Mouse (Mus musculus): ENCODE results near the gene Col27a1. TPM values are rescaled to one million over a fixed set of nuclear protein-coding genes. Genes with fewer than 3 reads are reported as not detected.
A peak's percentile ranks its signal among the peaks of the same experiment; 100 is the strongest.

Col27a1 gene
- polyA plus RNA-seq, 1 experiment from 2014 or later: 2.8 TPM

DNA sequence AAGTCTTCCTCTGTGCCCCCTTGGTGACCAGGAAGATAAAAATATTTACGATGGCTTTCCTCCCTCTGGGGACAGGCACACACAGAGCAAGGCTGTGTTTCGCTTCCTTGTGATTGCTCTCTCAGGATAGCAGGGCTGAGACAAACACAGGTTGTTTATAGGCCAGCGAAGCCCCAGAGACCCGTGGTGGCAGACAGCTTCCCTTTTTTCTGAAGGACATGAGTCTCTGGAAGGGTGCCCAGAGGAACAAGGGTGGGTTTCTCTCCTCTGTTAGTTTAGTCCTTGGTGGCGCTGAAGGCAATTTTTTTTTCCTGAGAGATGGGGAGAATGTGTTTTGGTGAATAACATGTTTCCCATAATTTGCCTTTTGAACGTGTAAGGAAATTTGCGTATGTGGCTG is 8.2 kb upstream of the Col27a1 start:
- H3K36me3 ChIP-seq (replicated peaks; ENCODE audit: insufficient read depth, low read length): no peaks in the 10 kb centered on the region
- H3K4me3 ChIP-seq (ENCODE audit: low read depth, low read length): no peak overlapping the region
- H3K9me3 ChIP-seq (ENCODE audit: low read length): no peaks in the 10 kb centered on the region
- peak overlapping the region; percentile 26; the same call in 1 of the 2 replicates for H3K27ac ChIP-seq (ENCODE audit: low read depth)
- no peak for ATAC-seq
- DNase-seq: no peak
- H3K9ac ChIP-seq (replicated peaks): no peak overlapping the region
- H3K27me3 ChIP-seq (ENCODE audit: insufficient read depth, low read length): no peaks in the 10 kb centered on the region
- 36% methylated on average over 7 of the region's 7 CpGs for WGBS (ENCODE audit: insufficient replicate concordance)
- 0 out of 2 replicates have a peak, but pooled peaks cover 6% of the 10 kb centered on the region for H3K4me1 ChIP-seq (ENCODE audit: insufficient read depth)
- no peak overlapping the region for H3K4me2 ChIP-seq (ENCODE audit: low read depth, low read length)
- TF ChIP-seq CTCF (IDR thresholded peaks at IDR 0.05; ENCODE audit: low read depth) (no peak), EP300 (IDR thresholded peaks at IDR 0.05; ENCODE audit: low read depth) (no peak)

DNA sequence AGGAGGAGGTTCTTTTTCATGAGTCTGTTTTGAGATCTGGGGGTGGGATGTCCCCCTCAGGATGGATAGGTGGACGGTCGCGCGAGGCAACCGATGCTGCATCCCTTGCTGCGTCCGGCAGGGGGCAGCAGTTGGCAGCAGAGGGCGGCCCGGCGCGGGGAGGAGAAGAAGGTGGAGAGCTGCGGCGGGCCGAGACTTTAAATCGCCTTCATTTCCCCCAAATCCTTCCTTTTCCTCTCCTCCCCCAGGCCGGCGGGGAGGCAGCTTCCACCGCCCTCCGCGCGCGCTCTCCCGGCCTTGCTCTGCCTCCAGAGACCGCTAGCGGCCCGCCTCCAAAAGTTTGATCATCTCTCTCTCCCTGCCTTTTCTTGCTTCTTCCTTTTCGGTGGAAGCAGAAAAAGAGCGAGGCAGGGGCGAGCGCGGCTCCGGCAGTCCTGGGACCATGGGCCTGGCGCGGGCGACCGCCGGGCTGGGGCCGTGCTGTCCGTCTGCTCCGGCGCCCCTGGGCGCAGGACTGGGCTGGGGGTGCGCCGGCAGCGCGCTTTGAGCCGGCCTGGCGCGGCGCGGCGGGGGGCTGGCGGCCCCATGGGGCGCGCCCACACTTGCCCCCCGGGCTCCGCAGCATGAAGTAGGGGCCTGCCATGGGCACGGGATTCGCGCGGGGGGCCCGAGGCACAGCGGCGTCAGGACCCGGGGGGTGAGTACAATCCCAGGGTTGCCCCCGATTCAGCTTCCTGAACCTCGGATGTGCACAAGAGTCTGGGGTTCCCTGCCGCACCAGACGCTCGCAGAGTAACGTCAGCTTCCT is 1.6 kb downstream of the Col27a1 start:
- H3K4me1 ChIP-seq (ENCODE audit: insufficient read depth): peaks cover 20% of the 10 kb centered on the region
- H3K9ac ChIP-seq (replicated peaks): peak overlapping the region; percentile 55
- H3K4me3 ChIP-seq (ENCODE audit: low read depth, low read length): peak overlapping the region; percentile 58
- H3K36me3 ChIP-seq (replicated peaks; ENCODE audit: insufficient read depth, low read length): no peaks in the 10 kb centered on the region
- peak overlapping the region; percentile 91 for H3K4me2 ChIP-seq (ENCODE audit: low read depth, low read length)
- H3K9me3 ChIP-seq (ENCODE audit: low read length): no peaks in the 10 kb centered on the region
- TF ChIP-seq EP300 (IDR thresholded peaks at IDR 0.05; ENCODE audit: low read depth) (no peak), CTCF (IDR thresholded peaks at IDR 0.05; ENCODE audit: low read depth) (peak; percentile 92)
- peaks cover 30% of the 10 kb centered on the region for H3K27me3 ChIP-seq (ENCODE audit: insufficient read depth, low read length)
- H3K27ac ChIP-seq (ENCODE audit: low read depth): no peak overlapping the region
- peak; percentile 80 for DNase-seq
- peak; percentile 57 for ATAC-seq
- under 1% methylated on average over 71 of the region's 71 CpGs for WGBS (ENCODE audit: insufficient replicate concordance)

- Histone ChIP-seq H3K9ac (replicated peaks) (peak overlapping the region; percentile 55), H3K4me3 (ENCODE audit: low read depth, low read length) (peak overlapping the region; percentile 58), H3K27ac (ENCODE audit: low read depth) (no peak overlapping the region), H3K4me2 (ENCODE audit: low read depth, low read length) (peak overlapping the region; percentile 91), H3K9me3 (ENCODE audit: low read length) (no peaks in the 10 kb centered on the region), H3K4me1 (ENCODE audit: insufficient read depth) (peaks cover 20% of the 10 kb centered on the region), H3K36me3 (replicated peaks; ENCODE audit: insufficient read depth, low read length) (0 out of 2 replicates have a peak, but pooled peaks cover 1% of the 10 kb centered on the region), H3K27me3 (ENCODE audit: insufficient read depth, low read length) (peaks cover 30% of the 10 kb centered on the region)
- no peak for TF ChIP-seq EP300 (IDR thresholded peaks at IDR 0.05; ENCODE audit: low read depth)
- peak; percentile 65 for TF ChIP-seq CTCF (IDR thresholded peaks at IDR 0.05; ENCODE audit: low read depth)
- WGBS (ENCODE audit: insufficient replicate concordance): 5% methylated on average over 24 of the region's 24 CpGs
- DNase-seq (peak; percentile 66), ATAC-seq (peak; percentile 66)
Measured at GRCm38 (mm10) chr4:63215993-63216531, 2.3 kb downstream of the Col27a1 start.

- no peak for DNase-seq
- WGBS (ENCODE audit: insufficient replicate concordance): 38% methylated on average over 9 of the region's 9 CpGs
- Histone ChIP-seq H3K9me3 (ENCODE audit: low read length) (no peaks in the 10 kb centered on the region), H3K4me3 (ENCODE audit: low read depth, low read length) (peak overlapping the region; percentile 58), H3K9ac (replicated peaks) (0 out of 2 replicates have a peak overlapping the region, but pooled peaks have one; percentile 3), H3K27ac (ENCODE audit: low read depth) (no peak overlapping the region), H3K4me1 (ENCODE audit: insufficient read depth) (peaks cover 20% of the 10 kb centered on the region), H3K27me3 (ENCODE audit: insufficient read depth, low read length) (peaks cover 30% of the 10 kb centered on the region), H3K4me2 (ENCODE audit: low read depth, low read length) (peak overlapping the region; percentile 91), H3K36me3 (replicated peaks; ENCODE audit: insufficient read depth, low read length) (0 out of 2 replicates have a peak, but pooled peaks cover 3% of the 10 kb centered on the region)
- ATAC-seq: no peak
- TF ChIP-seq EP300 (IDR thresholded peaks at IDR 0.05; ENCODE audit: low read depth): no peak
- no peak for TF ChIP-seq CTCF (IDR thresholded peaks at IDR 0.05; ENCODE audit: low read depth)
Measured at GRCm38 (mm10) chr4:63216566-63216965, 2.8 kb downstream of the Col27a1 start.

GRCm38 (mm10) chr4:63217513-63217912 is 3.7 kb downstream of the Col27a1 start:
- no peak for TF ChIP-seq CTCF (IDR thresholded peaks at IDR 0.05; ENCODE audit: low read depth)
- no peak for TF ChIP-seq EP300 (IDR thresholded peaks at IDR 0.05; ENCODE audit: low read depth)
- Histone ChIP-seq H3K4me1 (ENCODE audit: insufficient read depth) (peaks cover 20% of the 10 kb centered on the region), H3K4me2 (ENCODE audit: low read depth, low read length) (no peak overlapping the region), H3K9me3 (ENCODE audit: low read length) (no peaks in the 10 kb centered on the region), H3K4me3 (ENCODE audit: low read depth, low read length) (no peak overlapping the region), H3K27ac (ENCODE audit: low read depth) (no peak overlapping the region), H3K9ac (replicated peaks) (no peak overlapping the region), H3K27me3 (ENCODE audit: insufficient read depth, low read length) (peaks cover 27% of the 10 kb centered on the region), H3K36me3 (replicated peaks; ENCODE audit: insufficient read depth, low read length) (0 out of 2 replicates have a peak, but pooled peaks cover 3% of the 10 kb centered on the region)
- 60% methylated on average over 6 of the region's 6 CpGs for WGBS (ENCODE audit: insufficient replicate concordance)
- DNase-seq: no peak
- no peak for ATAC-seq

GRCm38 (mm10) chr4:63219059-63219458 is 5.3 kb downstream of the Col27a1 start:
- DNase-seq (no peak), ATAC-seq (no peak)
- WGBS (ENCODE audit: insufficient replicate concordance): 73% methylated on average over 3 of the region's 3 CpGs

More at GRCm38 (mm10) chr4:63219059-63219458, 5.3 kb downstream of the Col27a1 start:
- Histone ChIP-seq H3K4me2 (ENCODE audit: low read depth, low read length) (no peak overlapping the region), H3K27me3 (ENCODE audit: insufficient read depth, low read length) (peaks cover 15% of the 10 kb centered on the region), H3K4me1 (ENCODE audit: insufficient read depth) (peaks cover 17% of the 10 kb centered on the region), H3K4me3 (ENCODE audit: low read depth, low read length) (no peak overlapping the region), H3K9ac (replicated peaks) (no peak overlapping the region), H3K9me3 (ENCODE audit: low read length) (no peaks in the 10 kb centered on the region), H3K27ac (ENCODE audit: low read depth) (no peak overlapping the region), H3K36me3 (replicated peaks; ENCODE audit: insufficient read depth, low read length) (0 out of 2 replicates have a peak, but pooled peaks cover 3% of the 10 kb centered on the region)
- no peak for TF ChIP-seq EP300 (IDR thresholded peaks at IDR 0.05; ENCODE audit: low read depth)

Data from liver, postnatal 0 days (tissue).